Mouse (Mus musculus): ENCODE measurements around the gene Lum. TPM values are rescaled to one million over a fixed set of nuclear protein-coding genes. Genes with fewer than 3 reads are reported as not detected.

Gene Lum
- not detected in 2 replicates for total RNA-seq (2017)

DNA sequence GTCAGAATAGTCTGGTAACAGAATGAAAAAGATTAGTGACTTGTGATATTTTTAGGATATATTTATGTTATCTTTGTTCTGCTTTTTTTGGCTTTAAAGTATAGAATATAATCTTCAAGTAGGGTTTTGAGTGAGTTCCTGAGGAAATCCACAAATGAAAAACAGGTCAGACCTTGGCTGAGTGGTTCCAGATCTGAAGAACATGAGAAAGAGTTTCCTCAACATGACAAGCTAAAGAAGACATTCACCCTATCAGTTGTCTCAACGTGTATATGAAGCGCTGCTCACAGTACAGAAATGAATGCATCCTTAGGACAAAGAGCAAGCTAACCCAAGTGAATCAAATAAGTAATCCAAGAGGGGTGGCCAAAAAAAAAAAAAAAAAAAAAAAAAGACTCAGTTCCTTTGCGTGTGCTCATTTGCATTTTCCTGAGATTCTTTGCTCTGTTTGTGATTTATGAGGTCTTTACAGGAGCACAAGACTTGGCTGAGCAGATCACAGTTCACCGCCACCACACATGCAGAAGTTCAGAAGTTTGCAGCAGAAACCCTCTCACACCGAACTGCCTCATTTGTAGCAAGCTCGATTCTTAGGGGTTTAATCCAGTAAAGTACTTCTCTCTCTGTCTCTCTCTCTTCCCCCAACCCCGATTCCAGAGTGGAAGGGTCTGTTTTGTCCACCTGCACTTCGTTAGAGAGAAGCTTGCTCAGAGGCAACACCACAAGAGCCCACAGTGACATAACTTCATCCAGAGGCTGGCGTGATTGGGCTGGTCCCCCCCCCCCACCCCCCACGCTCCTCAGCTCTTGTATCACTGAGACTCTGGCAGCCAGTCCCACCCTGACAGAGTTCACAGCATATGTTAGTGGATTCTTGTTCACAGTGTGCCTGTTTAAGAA lies at the start of gene Lum:
TSS of gene Lum (plus strand) at position 172 of the 900 bp plus-strand sequence.
- no peak for ATAC-seq (replicated peaks; ENCODE audit: low read depth, poor library complexity, severe bottlenecking)

GRCm38 (mm10) chr10:97523366-97523765 lies 41.6 kb upstream of the Lum start:
- no peak for ATAC-seq (replicated peaks; ENCODE audit: low read depth, poor library complexity, severe bottlenecking)

DNA sequence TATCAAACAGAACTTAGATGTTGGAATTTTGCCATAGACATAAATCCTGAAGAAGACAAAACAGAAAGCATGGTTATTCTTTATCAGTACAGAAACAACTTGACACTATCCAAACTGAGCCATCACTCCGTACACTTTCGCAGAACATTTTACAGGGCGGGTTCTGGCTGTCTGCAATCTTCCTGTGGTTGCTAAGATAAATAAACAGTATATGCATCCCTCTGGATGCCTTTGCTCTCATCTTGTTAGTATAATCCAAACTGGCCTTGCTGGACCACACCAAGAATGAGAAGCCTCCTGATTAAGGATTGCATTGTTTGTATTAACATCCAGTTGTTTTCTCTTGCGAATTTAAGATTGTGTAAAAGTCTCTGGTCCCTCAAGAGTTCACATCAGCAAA lies 29.2 kb upstream of the Lum start:
- ATAC-seq (replicated peaks; ENCODE audit: low read depth, poor library complexity, severe bottlenecking), result no peak

GRCm38 (mm10) chr10:97536921-97537320 lies 28.0 kb upstream of the Lum start:
- no peak for ATAC-seq (replicated peaks; ENCODE audit: low read depth, poor library complexity, severe bottlenecking)

GRCm38 (mm10) chr10:97538202-97538601 lies 26.7 kb upstream of the Lum start:
- ATAC-seq (replicated peaks; ENCODE audit: low read depth, poor library complexity, severe bottlenecking), result no peak

GRCm38 (mm10) chr10:97547740-97548139 lies 17.2 kb upstream of the Lum start:
- ATAC-seq (replicated peaks; ENCODE audit: low read depth, poor library complexity, severe bottlenecking), result no peak

DNA sequence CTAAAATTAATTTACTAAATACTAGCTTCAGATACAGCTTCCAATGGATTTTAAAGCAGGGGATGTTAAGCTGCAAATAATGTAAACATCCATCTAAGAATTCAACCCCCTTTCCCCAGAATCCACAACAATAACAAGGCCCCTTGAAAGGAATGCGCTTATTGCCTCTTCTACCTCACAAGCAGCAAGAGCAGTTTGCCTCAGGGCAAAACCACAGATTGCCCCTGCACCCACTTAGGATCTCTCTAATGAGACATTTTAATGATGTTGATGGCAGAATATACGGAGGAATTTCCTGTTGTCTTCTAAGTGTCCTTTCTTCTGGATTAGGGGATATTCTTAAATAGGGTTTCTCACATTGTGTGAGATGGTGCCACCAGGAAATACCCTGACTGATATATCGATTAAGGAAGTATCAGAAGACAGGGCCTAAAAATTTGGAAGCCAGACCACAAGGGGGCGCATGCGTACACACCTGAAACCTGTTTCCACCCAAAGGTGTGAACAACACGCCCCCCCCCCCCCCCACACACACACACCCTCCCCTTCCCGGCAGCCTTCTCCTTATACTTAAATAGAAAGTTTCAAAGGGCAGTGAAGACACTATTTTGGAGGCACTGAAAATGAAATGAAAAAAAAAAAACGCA lies 2.7 kb downstream of the Lum start:
- no peak for ATAC-seq (replicated peaks; ENCODE audit: low read depth, poor library complexity, severe bottlenecking)

DNA sequence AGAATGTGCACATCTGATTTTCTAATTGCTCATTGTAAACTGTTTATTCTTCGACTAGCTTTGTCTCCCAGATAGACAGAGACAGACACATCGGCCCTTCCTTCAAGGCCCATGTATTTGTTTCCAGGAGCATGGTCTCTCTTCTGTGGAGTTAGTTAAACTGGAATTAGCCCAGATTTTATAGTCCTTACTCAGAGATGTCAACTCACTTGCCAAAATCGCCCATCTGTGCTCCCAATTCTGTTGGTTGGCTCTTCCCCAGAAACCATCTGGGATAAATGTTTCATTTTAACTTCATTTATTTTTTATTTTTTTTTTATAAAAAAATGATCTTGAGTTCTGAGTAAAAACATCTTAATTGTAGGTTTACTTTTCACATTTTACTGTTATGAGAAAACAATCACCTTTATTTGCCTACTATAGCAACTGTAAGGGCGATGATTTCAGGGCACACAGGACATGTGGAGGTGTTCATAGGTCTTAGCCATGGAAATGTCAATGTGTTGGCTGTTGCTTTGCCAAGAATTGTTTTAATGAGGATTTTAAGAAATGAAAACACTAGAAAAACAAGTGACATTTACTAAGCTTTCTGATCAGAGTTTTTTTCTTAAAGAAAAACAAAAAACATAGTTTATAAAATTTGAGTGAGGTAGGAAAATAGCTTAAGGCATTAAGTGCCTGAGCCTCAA lies 17.8 kb downstream of the Lum start:
- ATAC-seq (replicated peaks; ENCODE audit: low read depth, poor library complexity, severe bottlenecking), result no peak

DNA sequence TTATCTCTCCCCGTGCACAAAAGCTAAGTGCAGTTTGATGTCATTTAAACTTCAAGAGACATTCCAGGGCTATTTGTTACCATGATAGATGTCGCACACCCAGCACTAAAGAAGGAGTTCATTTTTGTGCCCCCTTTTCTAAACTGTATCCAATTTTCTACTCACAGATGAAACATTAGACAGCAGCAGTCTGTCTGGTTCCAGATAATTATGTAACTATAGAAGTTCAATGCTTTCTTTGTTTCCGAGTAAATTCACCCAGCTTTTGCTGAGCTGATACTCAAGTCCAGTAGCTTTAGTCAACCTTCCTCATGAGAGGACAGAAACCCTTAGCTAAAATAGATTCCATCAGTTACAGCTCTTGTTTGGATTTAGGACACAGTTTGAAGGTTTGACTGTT lies 19.2 kb downstream of the Lum start:
- no peak for ATAC-seq (replicated peaks; ENCODE audit: low read depth, poor library complexity, severe bottlenecking)

DNA sequence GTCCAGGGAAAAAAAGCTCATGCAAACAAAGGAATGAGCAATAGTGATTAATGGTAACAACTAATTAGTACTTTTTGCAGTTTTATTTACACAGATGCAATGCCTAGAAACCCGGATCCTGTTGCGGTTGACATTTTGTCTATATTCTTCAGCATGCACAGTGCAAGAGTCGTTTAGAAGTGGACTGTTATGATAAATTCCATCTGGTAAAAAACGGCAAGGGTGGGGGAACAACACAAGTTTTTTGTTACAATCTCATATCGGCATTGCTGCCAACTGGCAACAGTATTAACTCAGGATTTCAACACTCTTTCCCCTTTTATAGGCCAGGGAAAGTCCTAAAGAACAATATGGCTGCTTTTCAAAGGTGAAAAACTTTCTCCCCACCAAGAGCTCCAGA lies 22.2 kb downstream of the Lum start:
- ATAC-seq (replicated peaks; ENCODE audit: low read depth, poor library complexity, severe bottlenecking), result no peak

GRCm38 (mm10) chr10:97589574-97589973 lies 24.6 kb downstream of the Lum start:
- no peak for ATAC-seq (replicated peaks; ENCODE audit: low read depth, poor library complexity, severe bottlenecking)

GRCm38 (mm10) chr10:97591036-97591435 lies 26.1 kb downstream of the Lum start:
- no peak for ATAC-seq (replicated peaks; ENCODE audit: low read depth, poor library complexity, severe bottlenecking)

DNA sequence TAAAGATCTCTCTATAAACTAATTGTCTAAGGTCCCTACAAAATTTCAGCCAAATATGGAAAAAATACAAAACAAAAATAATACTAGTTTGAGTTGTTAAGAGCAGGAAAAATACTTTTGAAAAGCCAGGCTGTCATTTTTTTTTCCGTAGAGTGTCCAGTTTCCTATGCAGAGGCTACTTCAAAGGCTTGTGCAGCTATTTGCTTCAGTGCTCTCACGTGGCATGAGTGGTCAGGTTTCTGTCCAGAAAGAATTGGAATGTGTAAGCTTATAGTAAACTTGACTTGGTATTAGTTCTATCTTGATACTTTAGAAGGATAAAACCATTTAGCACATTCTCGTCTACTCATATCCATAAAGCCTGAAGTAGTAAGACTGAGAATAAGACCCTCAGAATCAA lies 26.8 kb downstream of the Lum start:
- no peak for ATAC-seq (replicated peaks; ENCODE audit: low read depth, poor library complexity, severe bottlenecking)

- no peak for ATAC-seq (replicated peaks; ENCODE audit: low read depth, poor library complexity, severe bottlenecking)
Observed at GRCm38 (mm10) chr10:97595680-97596079, 30.8 kb downstream of the Lum start.

- ATAC-seq (replicated peaks; ENCODE audit: low read depth, poor library complexity, severe bottlenecking), result no peak
Observed at GRCm38 (mm10) chr10:97601744-97602143, 36.8 kb downstream of the Lum start.

DNA sequence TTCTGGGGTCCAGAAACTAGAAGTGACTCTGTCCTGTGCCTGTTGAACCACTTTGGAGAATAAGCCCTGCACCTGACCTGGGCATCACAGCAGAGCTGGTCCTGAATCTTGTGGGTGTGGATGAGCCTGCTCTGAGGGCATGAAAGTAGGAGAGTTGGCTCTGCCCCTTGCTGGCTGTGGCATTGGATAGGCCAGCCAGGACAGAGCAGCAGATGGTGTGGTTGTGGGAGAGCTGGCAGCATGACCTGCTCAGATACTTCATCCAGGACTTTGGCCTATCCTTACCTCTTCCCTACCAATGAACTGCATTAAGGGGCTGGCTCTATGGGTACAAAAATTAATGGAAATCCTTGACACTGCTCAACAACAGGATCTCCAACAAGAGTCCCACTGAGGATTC lies 38.3 kb downstream of the Lum start:
- no peak for ATAC-seq (replicated peaks; ENCODE audit: low read depth, poor library complexity, severe bottlenecking)

DNA sequence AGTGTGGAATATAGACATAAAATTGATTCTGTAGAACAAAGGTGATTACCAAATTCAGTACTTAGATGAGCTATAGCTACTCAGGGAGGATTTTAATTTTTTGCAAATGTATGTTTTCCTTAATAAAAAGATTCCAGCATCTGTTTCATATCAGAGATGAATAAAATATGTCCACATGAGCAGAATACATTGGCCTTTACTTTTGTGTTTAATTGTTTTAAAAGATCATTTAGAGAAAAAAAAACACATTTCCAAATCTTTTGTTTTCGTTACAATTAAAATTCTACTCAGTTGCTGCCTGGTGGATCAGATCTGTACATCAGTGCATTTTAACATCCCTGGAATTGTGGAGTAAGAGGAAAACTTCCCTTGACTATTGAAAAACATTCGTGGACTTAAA lies 41.7 kb downstream of the Lum start, which contains the start of gene Kera:
TSS of gene Kera (plus strand) at position 301 of the 400 bp plus-strand sequence.
- no peak for ATAC-seq (replicated peaks; ENCODE audit: low read depth, poor library complexity, severe bottlenecking)

Measured in common myeloid progenitor, adult 5-6 weeks (primary cell).